Mouse (Mus musculus) embryonic facial prominence, embryonic 13.5 days (tissue): ENCODE results near the gene Nova1. TPM values are rescaled to one million over a fixed set of nuclear protein-coding genes. Genes with fewer than 3 reads are reported as not detected.

Experiments
- ATAC-seq: fragments of 200-750 bp; cut with Nextera tagmentation; 2 replicates; pipeline ENCODE4 v1.8.0; 2017; ENCODE audit warnings: low read depth; ENCODE audit not compliant: insufficient number of reproducible peaks, insufficient read depth, low FRiP score, low TSS enrichment
- H3K27ac ChIP-seq: fragments of 300-500 bp; sonication (generic); 2 replicates; pipeline ENCODE4 v1.5.1; 2015; ENCODE audit warnings: moderate library complexity, mild to moderate bottlenecking, inconsistent platforms
- H3K27me3 ChIP-seq: fragments of 300-500 bp; sonication (generic); 2 replicates; pipeline ENCODE4 v1.6.1; 2015; ENCODE audit warnings: mild to moderate bottlenecking, inconsistent platforms
- H3K36me3 ChIP-seq: fragments of 300-500 bp; sonication (generic); 2 replicates; pipeline ENCODE4 v1.6.1; 2015; ENCODE audit warnings: mild to moderate bottlenecking, inconsistent platforms
- H3K4me1 ChIP-seq: fragments of 300-500 bp; sonication (generic); 2 replicates; pipeline ENCODE4 v1.6.1; 2015; ENCODE audit warnings: inconsistent platforms
- H3K4me2 ChIP-seq: fragments of 300-500 bp; sonication (generic); 2 replicates; pipeline ENCODE4 v1.6.1; 2015; ENCODE audit warnings: moderate library complexity, mild to moderate bottlenecking, inconsistent platforms
- H3K4me3 ChIP-seq: fragments of 300-500 bp; sonication (generic); 2 replicates; pipeline ENCODE4 v1.5.1; 2015; ENCODE audit warnings: mild to moderate bottlenecking, inconsistent platforms
- H3K9ac ChIP-seq: fragments of 300-500 bp; sonication (generic); 2 replicates; pipeline ENCODE4 v1.6.1; 2015; ENCODE audit warnings: mild to moderate bottlenecking, inconsistent platforms
- H3K9me3 ChIP-seq: fragments of 300-500 bp; sonication (generic); 2 replicates; pipeline ENCODE4 v1.6.1; 2016; ENCODE audit warnings: inconsistent platforms
- WGBS: fragments of 180-500 bp; shearing (Covaris S2); methylation state at CpG from one replicate; pipeline ENCODE4 v1.1.7; 2015; ENCODE audit warnings: mixed read lengths; 5-methylcytosine and 5-hydroxymethylcytosine counted together
- polyA plus RNA-seq: library from polyadenylated mRNA; unstranded; fragments of >200 nt; fragmentation: Nextera tagmentation; extraction: Ambion mirVana; gene quantifications from 2 replicates; pipeline ENCODE4 v1.2.1, GENCODE M21; 2015

Gene Nova1
- polyA plus RNA-seq, result 2.8 TPM in 2 replicates

DNA sequence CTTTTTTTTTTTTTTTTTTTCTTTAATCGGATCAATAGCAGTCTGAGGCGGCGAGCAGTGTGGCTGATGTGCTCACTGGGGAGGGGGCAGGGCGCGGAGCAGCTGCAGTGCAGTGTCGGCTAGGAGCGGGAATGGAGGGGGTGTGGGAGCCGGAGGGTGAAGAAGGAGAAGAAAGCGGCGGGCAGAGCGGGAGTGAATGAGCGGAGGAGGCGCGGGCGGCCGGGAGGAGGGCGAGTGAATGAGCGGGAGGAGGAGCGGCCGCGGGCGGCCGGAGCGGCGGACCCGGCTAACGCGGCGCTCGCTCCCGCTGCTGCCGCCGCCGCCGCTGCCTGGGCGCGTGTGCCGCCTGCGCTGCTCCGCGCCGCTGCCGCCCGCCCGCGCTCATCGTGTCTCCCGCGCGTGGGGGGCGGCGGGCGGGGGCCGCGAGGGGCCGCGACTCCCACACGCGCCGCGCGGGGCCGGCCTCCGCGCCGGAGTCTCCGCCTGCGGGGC lies at the start of gene Nova1:
Gene Nova1 (minus strand): TSS at position 74 of the 492 bp plus-strand sequence.
- H3K9me3 ChIP-seq, result no peaks in the 10 kb centered on the region
- peak; percentile 84 for ATAC-seq
- H3K27me3 ChIP-seq, result peaks cover 23% of the 10 kb centered on the region
- peak within 1 kb of the TSS; percentile 89 for H3K4me2 ChIP-seq
- peak within 1 kb of the TSS; percentile 75 for H3K9ac ChIP-seq
- WGBS, result 0% methylated on average over 17 of the region's 68 CpGs
- 0 out of 2 replicates have a peak, but pooled peaks cover 5% of the 10 kb centered on the region for H3K4me1 ChIP-seq
- H3K4me3 ChIP-seq, result peak within 1 kb of the TSS; percentile 78
- no peaks in the 10 kb centered on the region for H3K36me3 ChIP-seq
- peak within 1 kb of the TSS; percentile 73 for H3K27ac ChIP-seq

DNA sequence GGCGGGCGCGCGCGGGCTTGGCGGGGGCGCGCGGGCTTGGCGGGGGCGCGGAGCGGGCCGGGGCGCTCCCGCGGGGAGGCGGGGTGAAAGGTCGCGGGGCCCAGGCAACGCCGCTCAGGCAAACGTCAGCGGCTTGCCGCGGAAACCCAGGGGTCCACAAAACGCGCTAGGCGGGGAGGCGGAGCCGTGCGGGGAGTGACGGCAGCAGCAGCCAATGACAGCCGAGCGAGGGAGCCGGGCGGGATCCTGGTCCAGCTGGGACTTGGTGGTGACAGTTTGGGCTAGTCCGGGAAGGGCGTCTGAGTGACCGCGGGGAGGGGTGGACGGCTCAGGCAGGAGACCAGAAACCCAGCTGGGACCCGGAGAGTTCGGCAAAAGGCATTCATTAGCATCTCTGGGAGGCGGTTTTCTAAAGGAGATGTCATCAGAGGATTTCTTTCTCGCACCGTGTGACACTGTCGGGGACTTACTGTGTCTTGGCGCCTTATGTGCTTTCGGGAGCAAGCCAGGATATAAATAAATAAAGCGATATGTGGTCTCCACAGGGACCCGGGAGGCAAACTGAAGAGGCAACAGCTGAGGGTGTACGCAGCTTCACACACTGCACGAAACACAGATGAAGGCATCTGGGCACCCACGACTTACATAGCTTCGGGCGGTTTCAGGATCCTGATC lies 756 bp upstream of the Nova1 start:
- H3K9me3 ChIP-seq, result no peaks in the 10 kb centered on the region
- 0 out of 2 replicates have a peak, but pooled peaks cover 5% of the 10 kb centered on the region for H3K4me1 ChIP-seq
- H3K27me3 ChIP-seq, result peaks cover 23% of the 10 kb centered on the region
- H3K9ac ChIP-seq, result peak overlapping the region; percentile 75
- peak; percentile 93 for ATAC-seq
- H3K4me2 ChIP-seq, result peak overlapping the region; percentile 89
- peak overlapping the region; percentile 73; the same call in 1 of the 2 replicates for H3K27ac ChIP-seq
- WGBS, result under 1% methylated on average over 45 of the region's 57 CpGs
- H3K36me3 ChIP-seq, result no peaks in the 10 kb centered on the region
- peak overlapping the region; percentile 78 for H3K4me3 ChIP-seq

DNA sequence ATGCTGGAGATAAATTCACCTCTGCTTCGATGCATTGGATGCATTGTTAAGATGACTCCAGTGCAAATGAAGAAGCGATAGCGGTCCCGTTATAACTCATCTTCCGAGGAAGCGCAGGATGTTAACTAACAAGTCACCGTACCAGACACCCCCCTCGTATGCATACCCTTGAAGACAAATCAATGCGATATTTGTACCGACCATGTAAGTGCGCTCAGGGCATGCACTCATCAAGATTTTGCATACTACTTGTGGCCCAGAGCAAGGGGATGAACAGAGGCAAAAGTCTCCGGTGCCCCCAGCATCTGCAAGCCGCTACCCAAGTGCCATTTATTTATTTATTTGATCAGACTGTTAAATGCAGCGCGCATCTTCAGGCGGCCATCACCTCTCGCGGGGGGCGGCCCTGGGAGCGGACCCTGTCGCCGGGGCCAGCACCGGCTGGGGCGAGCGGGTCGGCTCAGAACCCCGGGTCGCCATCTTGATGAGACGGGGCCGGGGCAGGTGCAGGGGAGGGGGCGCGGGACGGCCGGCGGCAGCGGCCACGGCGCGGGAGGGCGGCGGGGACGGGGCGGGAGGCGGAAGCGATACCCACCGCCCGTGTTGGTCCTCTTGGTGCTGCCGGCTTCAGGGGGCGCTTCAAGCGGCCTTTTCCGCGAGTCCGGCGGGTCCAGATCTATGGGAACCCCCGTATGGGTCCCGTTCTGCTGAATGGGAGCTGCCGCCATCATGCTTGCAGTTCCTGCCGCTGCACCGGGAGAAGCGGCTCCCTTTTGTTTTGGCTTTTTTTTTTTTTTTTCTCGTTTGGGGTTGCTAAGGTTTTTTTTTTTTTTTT lies 491 bp downstream of the Nova1 start:
- ATAC-seq, result no peak
- H3K4me2 ChIP-seq, result peak overlapping the region; percentile 89
- 0 out of 2 replicates have a peak, but pooled peaks cover 5% of the 10 kb centered on the region for H3K4me1 ChIP-seq
- H3K9ac ChIP-seq, result peak overlapping the region; percentile 75
- H3K9me3 ChIP-seq, result no peaks in the 10 kb centered on the region
- under 1% methylated on average over 60 of the region's 61 CpGs for WGBS
- peak overlapping the region; percentile 78 for H3K4me3 ChIP-seq
- H3K36me3 ChIP-seq, result no peaks in the 10 kb centered on the region
- H3K27me3 ChIP-seq, result peaks cover 23% of the 10 kb centered on the region
- H3K27ac ChIP-seq, result no peak overlapping the region

DNA sequence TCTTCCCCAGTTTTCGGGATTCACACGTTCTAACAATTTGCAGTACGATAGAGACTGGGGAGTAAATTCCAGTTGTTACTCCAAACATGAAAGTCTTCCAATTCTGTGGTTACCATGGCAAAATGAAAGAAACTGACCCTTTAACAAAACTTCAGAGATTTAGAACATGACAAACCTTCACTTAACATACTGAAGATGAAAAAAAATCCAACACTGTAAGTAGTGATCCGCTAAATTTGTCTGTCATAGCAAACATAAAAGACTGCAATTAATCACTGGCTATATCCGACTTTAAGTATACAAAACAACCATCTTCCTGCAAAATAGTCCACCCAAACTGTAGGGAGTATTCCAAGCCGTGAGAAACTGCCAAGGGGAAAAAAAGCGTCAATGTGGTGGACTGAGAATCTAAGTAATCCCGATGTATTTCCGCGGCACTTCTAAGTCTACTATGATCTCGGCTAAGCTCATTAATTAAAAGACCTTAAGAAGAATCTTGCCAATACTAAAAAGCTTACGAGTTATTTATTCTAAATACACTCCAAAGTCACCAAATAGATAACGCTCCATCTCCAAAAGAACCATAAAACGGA lies 1.4 kb downstream of the Nova1 start:
- no peak for ATAC-seq
- Histone ChIP-seq H3K36me3 (no peaks in the 10 kb centered on the region), H3K9ac (no peak overlapping the region), H3K9me3 (no peaks in the 10 kb centered on the region), H3K27me3 (peaks cover 23% of the 10 kb centered on the region), H3K4me1 (0 out of 2 replicates have a peak, but pooled peaks cover 5% of the 10 kb centered on the region), H3K27ac (no peak overlapping the region), H3K4me2 (peak overlapping the region; percentile 89), H3K4me3 (peak overlapping the region; percentile 78)
- 13% methylated on average over 14 of the region's 14 CpGs for WGBS

DNA sequence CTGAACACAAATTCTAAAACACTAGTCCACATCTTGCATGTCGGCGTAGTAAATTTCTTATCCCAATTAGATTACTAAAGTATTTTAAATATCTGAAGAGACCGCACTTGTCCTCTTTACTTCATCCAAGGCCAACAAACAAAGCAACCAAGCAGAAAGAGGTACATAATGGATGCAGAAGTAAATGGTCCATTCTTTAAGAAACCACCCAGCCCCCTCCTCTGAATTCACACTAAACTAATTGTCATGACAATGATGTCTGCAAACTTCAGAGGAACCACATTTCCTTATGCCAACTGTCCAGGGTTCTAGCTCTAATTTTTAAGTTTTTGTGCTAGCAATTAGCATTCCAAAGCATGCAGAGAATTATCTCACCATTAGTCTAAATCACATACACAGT lies 2.4 kb downstream of the Nova1 start:
- H3K9me3 ChIP-seq, result no peaks in the 10 kb centered on the region
- H3K36me3 ChIP-seq, result no peaks in the 10 kb centered on the region
- no peak overlapping the region for H3K9ac ChIP-seq
- 0 out of 2 replicates have a peak, but pooled peaks cover 5% of the 10 kb centered on the region for H3K4me1 ChIP-seq
- 83% methylated on average over 3 of the region's 3 CpGs for WGBS
- H3K27me3 ChIP-seq, result peaks cover 23% of the 10 kb centered on the region
- H3K27ac ChIP-seq, result no peak overlapping the region
- no peak overlapping the region for H3K4me3 ChIP-seq
- H3K4me2 ChIP-seq, result no peak overlapping the region
- ATAC-seq, result no peak

DNA sequence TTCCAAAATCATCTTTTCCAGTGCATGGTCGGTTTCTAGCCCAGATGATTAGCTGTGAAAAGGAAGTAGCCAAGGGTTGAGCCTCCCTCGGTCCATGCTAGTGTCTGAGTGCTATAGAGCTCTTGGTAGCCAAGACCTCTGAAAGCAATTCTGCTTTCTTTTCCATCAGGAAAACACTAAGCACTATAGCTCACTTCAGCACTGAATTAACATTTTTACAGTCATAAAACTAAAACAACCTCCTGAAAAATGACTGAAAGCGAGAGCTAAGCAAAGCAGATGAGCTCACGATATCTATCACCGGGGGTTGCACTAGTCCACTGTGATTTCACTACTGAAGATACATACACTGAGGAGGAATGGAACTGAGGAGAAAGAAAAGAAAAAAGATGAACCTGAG lies 3.0 kb downstream of the Nova1 start:
- no peak overlapping the region for H3K4me3 ChIP-seq
- no peaks in the 10 kb centered on the region for H3K9me3 ChIP-seq
- H3K27me3 ChIP-seq, result peaks cover 22% of the 10 kb centered on the region
- no peak overlapping the region for H3K27ac ChIP-seq
- WGBS, result 83% methylated on average over 5 of the region's 5 CpGs
- 0 out of 2 replicates have a peak, but pooled peaks cover 5% of the 10 kb centered on the region for H3K4me1 ChIP-seq
- H3K36me3 ChIP-seq, result no peaks in the 10 kb centered on the region
- ATAC-seq, result no peak
- H3K4me2 ChIP-seq, result no peak overlapping the region
- H3K9ac ChIP-seq, result no peak overlapping the region

DNA sequence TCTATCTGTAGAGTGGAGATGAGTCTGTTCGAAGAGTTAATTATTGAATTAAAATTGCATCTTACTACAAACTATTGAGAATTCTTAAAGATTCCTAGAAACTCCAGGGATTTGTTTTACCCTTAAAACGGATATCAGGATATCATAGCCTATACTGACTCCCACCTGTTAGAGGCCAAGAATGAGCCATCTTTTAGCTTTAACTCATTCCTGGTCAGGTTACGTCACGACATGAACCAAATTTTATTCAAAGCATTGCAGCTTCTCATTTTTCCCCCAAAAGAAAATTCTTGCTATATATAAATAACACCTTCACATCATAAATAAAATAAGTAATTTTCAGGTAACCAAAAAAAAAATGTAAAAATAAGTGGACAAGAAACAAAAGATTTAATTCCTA lies 3.9 kb downstream of the Nova1 start:
- no peak overlapping the region for H3K9ac ChIP-seq
- no peaks in the 10 kb centered on the region for H3K9me3 ChIP-seq
- no peaks in the 10 kb centered on the region for H3K36me3 ChIP-seq
- no peak overlapping the region for H3K27ac ChIP-seq
- 0 out of 2 replicates have a peak, but pooled peaks cover 2% of the 10 kb centered on the region for H3K4me1 ChIP-seq
- peaks cover 13% of the 10 kb centered on the region for H3K27me3 ChIP-seq
- no peak for ATAC-seq
- WGBS, result 83% methylated on average over 4 of the region's 4 CpGs
- H3K4me2 ChIP-seq, result no peak overlapping the region
- H3K4me3 ChIP-seq, result no peak overlapping the region

DNA sequence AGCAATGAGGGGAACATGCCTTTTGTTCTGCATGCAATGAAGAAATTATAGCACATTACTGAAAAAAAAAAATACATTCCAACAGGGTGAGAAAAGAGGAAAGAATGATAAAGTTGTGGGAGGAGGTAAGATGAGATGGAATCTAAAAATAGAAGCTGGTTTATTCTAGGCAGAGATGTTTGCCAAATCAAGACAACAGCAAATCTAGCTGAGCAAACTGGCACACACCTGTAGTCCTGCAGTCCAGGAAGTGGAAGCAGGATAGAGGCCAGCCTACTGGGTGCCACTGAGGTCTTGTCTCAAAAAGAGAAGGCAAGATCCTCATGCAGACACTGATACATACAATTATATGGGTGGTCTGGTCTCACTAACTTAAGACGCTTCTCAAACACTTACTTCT lies 17.4 kb downstream of the Nova1 start:
- Histone ChIP-seq H3K4me1 (no peaks in the 10 kb centered on the region), H3K36me3 (no peaks in the 10 kb centered on the region), H3K9me3 (no peaks in the 10 kb centered on the region), H3K4me3 (no peak overlapping the region), H3K4me2 (no peak overlapping the region), H3K27me3 (no peaks in the 10 kb centered on the region), H3K9ac (no peak overlapping the region), H3K27ac (no peak overlapping the region)
- no peak for ATAC-seq
- 78% methylated on average over 1 of the region's 1 CpGs for WGBS

DNA sequence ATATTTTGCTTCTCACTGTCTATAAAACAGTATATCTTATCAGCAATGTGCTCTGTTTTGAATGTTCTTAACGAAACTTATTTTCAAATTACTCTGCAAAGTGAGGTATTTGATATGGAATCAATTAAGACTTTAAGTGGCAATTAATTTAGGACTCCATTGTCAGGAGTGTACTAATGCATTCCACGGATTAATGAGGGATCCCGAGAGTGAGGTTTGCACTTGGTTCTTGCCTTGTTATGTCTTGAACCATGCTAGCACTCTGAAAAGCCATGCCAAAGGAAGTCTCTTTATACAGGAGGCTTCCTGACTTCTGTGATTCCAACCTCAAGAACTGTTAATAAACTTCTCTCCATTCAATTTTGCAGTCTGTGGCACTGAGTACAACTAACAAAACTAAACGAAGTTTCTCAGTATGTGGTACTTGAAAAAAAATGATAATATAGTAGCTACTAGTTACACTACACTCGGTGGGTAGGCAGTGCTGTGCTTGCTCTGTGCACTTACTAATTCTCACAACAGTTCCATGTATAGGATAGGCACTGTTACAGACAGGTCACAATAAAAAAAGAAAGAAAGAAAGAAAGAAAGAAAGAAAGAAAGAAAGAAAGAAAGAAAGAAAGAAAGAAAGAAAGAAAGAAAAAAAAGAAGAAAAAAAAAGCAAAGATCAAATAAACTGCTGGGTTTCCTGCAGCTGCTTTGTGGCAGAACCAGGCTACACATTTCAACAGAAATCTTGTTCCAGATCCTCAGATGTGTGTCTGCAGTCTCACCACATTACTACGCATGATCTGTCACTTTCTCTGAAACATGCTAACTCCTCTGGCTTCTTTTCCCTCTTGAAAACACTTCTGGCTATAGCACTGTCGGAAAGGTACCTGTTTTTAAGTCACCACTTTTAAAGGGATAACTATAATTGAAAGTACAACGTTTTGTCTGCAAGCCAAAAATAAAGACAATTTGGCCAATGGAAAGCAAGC lies 36.1 kb downstream of the Nova1 start:
- Histone ChIP-seq H3K36me3 (no peaks in the 10 kb centered on the region), H3K9ac (no peak overlapping the region), H3K27ac (no peak overlapping the region), H3K4me3 (no peak overlapping the region), H3K4me1 (no peaks in the 10 kb centered on the region), H3K9me3 (no peaks in the 10 kb centered on the region), H3K27me3 (no peaks in the 10 kb centered on the region), H3K4me2 (no peak overlapping the region)
- 62% methylated on average over 8 of the region's 8 CpGs for WGBS
- no peak for ATAC-seq

DNA sequence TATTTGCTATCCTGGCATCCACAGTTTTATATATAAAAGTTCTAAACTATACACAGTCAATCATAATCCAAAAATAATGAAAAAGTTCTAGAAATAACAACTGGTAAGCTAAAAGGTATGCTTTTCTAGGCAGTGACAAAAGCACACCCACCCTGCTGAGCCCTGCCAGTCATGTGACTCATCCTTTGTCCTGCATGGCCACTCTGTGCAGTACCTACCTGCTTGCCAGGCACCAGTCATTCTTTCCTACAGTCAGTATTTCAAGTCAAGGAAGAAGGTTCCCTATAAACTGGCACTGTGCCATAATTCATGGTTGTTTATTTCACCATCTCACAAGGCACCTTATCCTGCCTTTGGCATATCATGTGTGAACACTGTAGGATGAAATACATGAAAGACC lies 37.2 kb downstream of the Nova1 start:
- Histone ChIP-seq H3K4me1 (no peaks in the 10 kb centered on the region), H3K9ac (no peak overlapping the region), H3K9me3 (no peaks in the 10 kb centered on the region), H3K27me3 (no peaks in the 10 kb centered on the region), H3K4me2 (no peak overlapping the region), H3K27ac (no peak overlapping the region), H3K36me3 (no peaks in the 10 kb centered on the region), H3K4me3 (no peak overlapping the region)
- no peak for ATAC-seq
